Mouse (Mus musculus) hindbrain, embryonic 13.5 days (tissue): ENCODE results near the gene Ap1b1. TPM values are rescaled to one million over a fixed set of nuclear protein-coding genes. Genes with fewer than 3 reads are reported as not detected.
A peak's percentile ranks its signal among the peaks of the same experiment; 100 is the strongest.

ENCODE experiments used
- ATAC-seq: fragments of 200-750 bp; cut with Nextera tagmentation; 2 replicates; pipeline ENCODE4 v1.8.0; 2017; ENCODE audit warnings: moderate TSS enrichment; ENCODE audit not compliant: low FRiP score
- H3K27ac ChIP-seq: fragments of 300-500 bp; sonication (generic); 2 replicates; pipeline ENCODE4 v1.5.1; 2015; ENCODE audit warnings: inconsistent platforms, mild to moderate bottlenecking, moderate library complexity
- H3K27me3 ChIP-seq: fragments of 300-500 bp; sonication (generic); 2 replicates; pipeline ENCODE4 v1.6.1; 2015; ENCODE audit warnings: mild to moderate bottlenecking, inconsistent platforms
- H3K36me3 ChIP-seq: fragments of 300-500 bp; sonication (generic); 2 replicates; pipeline ENCODE4 v1.6.1; 2015; ENCODE audit warnings: mild to moderate bottlenecking, inconsistent platforms
- H3K4me1 ChIP-seq: fragments of 300-500 bp; sonication (generic); replicated peaks from 2 replicates; pipeline ENCODE4 v1.6.1; 2015; ENCODE audit warnings: inconsistent platforms
- H3K4me2 ChIP-seq: fragments of 300-500 bp; sonication (generic); 2 replicates; pipeline ENCODE4 v1.6.1; 2015; ENCODE audit warnings: inconsistent platforms, mild to moderate bottlenecking, moderate library complexity
- H3K4me3 ChIP-seq: fragments of 300-500 bp; sonication (generic); 2 replicates; pipeline ENCODE4 v1.5.1; 2015; ENCODE audit warnings: mild to moderate bottlenecking, inconsistent platforms
- H3K9ac ChIP-seq: fragments of 300-500 bp; sonication (generic); 2 replicates; pipeline ENCODE4 v1.6.1; 2015; ENCODE audit warnings: mild to moderate bottlenecking, inconsistent platforms
- H3K9me3 ChIP-seq: fragments of 300-500 bp; sonication (generic); 2 replicates; pipeline ENCODE4 v1.6.1; 2016; ENCODE audit warnings: inconsistent platforms
- WGBS: fragments of 180-500 bp; shearing (Covaris S2); methylation state at CpG from one replicate; pipeline ENCODE4 v1.1.7; 2015; 5-methylcytosine and 5-hydroxymethylcytosine counted together
- polyA plus RNA-seq: library from polyadenylated mRNA; unstranded; fragments of >200 nt; fragmentation: Nextera tagmentation; extraction: Ambion mirVana; gene quantifications from 2 replicates; pipeline ENCODE4 v1.2.1, GENCODE M21; 2015

The Ap1b1 gene
- polyA plus RNA-seq = 86.8 and 92.2 TPM in 2 replicates

- peak; percentile 90 for ATAC-seq
- Histone ChIP-seq H3K4me2 (peak within 1 kb of the TSS; percentile 93), H3K36me3 (peaks cover 12% of the 10 kb centered on the region; the same call in 1 of the 2 replicates), H3K4me3 (peak within 1 kb of the TSS; percentile 79), H3K27me3 (no peaks in the 10 kb centered on the region), H3K27ac (peak within 1 kb of the TSS; percentile 66), H3K4me1 (peaks cover 24% of the 10 kb centered on the region), H3K9me3 (no peaks in the 10 kb centered on the region), H3K9ac (peak within 1 kb of the TSS; percentile 85)
- WGBS = under 1% methylated on average over 62 of the region's 62 CpGs
Observed at GRCm38 (mm10) chr11:4986695-4987486, at the start of gene Ap1b1. Gene Ap1b1 (plus strand): TSS chr11:4986824.

- Histone ChIP-seq H3K4me3 (peak overlapping the region; percentile 60), H3K9me3 (no peaks in the 10 kb centered on the region), H3K4me2 (peak overlapping the region; percentile 82), H3K9ac (peak overlapping the region; percentile 30; the same call in 1 of the 2 replicates), H3K4me1 (peaks cover 42% of the 10 kb centered on the region), H3K36me3 (no peaks in the 10 kb centered on the region; the same call in 1 of the 2 replicates), H3K27ac (0 out of 2 replicates have a peak overlapping the region, but pooled peaks have one; percentile 94), H3K27me3 (peaks cover 84% of the 10 kb centered on the region)
- peak; percentile 27 for ATAC-seq
- WGBS = 44% methylated on average over 13 of the region's 13 CpGs
Observed at GRCm38 (mm10) chr11:4946530-4946929, 40.1 kb upstream of the Ap1b1 start.

- under 1% methylated on average over 119 of the region's 120 CpGs for WGBS
- no peaks in the 10 kb centered on the region; the same call in 1 of the 2 replicates for H3K36me3 ChIP-seq
- peaks cover 91% of the 10 kb centered on the region for H3K27me3 ChIP-seq
Observed at GRCm38 (mm10) chr11:4946947-4947812, 39.4 kb upstream of the Ap1b1 start.

DNA sequence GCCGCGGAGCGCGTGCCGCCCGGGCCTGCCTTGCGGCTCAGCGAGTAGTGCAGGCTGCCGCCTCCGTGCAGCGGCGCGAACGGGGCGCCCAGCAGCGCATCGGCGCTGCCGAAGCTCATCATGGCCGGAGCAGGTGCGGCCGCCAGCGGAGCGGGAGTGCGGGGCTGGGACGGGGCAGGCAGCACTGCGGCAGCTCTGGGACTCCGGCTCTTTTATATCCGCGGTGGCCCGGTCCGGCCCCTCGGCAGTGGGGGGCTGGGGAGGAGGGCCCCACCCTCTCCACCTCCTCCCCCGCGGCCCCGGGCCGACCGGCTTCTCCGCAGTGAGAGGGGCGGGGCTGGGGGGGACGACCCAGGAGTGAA is 38.8 kb upstream of the Ap1b1 start, which contains the start of gene Nefh:
TSS of gene Nefh (minus strand) at position 252 of the 362 bp plus-strand sequence.
- Histone ChIP-seq H3K27me3 (peaks cover 93% of the 10 kb centered on the region), H3K9ac (peak within 1 kb of the TSS; percentile 85), H3K4me2 (peak within 1 kb of the TSS; percentile 82), H3K36me3 (no peaks in the 10 kb centered on the region; the same call in 1 of the 2 replicates), H3K27ac (peak within 1 kb of the TSS; percentile 94), H3K9me3 (no peaks in the 10 kb centered on the region), H3K4me1 (peaks cover 48% of the 10 kb centered on the region), H3K4me3 (peak within 1 kb of the TSS; percentile 60)
- ATAC-seq = peak; percentile 58
- WGBS = 1% methylated on average over 31 of the region's 41 CpGs

More at GRCm38 (mm10) chr11:4946947-4947812, 39.4 kb upstream of the Ap1b1 start:
- peaks cover 42% of the 10 kb centered on the region for H3K4me1 ChIP-seq
- peak overlapping the region; percentile 85 for H3K9ac ChIP-seq
- peak; percentile 94 for ATAC-seq
- peak overlapping the region; percentile 94 for H3K27ac ChIP-seq
- H3K4me3 ChIP-seq = peak overlapping the region; percentile 60
- H3K9me3 ChIP-seq = no peaks in the 10 kb centered on the region
- H3K4me2 ChIP-seq = peak overlapping the region; percentile 82

- Histone ChIP-seq H3K9me3 (no peaks in the 10 kb centered on the region), H3K4me3 (peak overlapping the region; percentile 60), H3K4me1 (peaks cover 57% of the 10 kb centered on the region), H3K27ac (no peak overlapping the region), H3K27me3 (peaks cover 98% of the 10 kb centered on the region), H3K4me2 (peak overlapping the region; percentile 82), H3K36me3 (no peaks in the 10 kb centered on the region; the same call in 1 of the 2 replicates), H3K9ac (peak overlapping the region; percentile 85)
- 33% methylated on average over 8 of the region's 8 CpGs for WGBS
- ATAC-seq = no peak
Observed at GRCm38 (mm10) chr11:4948792-4949191, 37.8 kb upstream of the Ap1b1 start.

GRCm38 (mm10) chr11:4949256-4950044 is 37.2 kb upstream of the Ap1b1 start:
- Histone ChIP-seq H3K27me3 (peaks cover 98% of the 10 kb centered on the region), H3K9ac (peak overlapping the region; percentile 85), H3K4me3 (peak overlapping the region; percentile 60), H3K4me2 (peak overlapping the region; percentile 82), H3K36me3 (no peaks in the 10 kb centered on the region), H3K9me3 (no peaks in the 10 kb centered on the region), H3K27ac (no peak overlapping the region), H3K4me1 (peaks cover 62% of the 10 kb centered on the region)
- WGBS = 6% methylated on average over 23 of the region's 23 CpGs
- ATAC-seq = no peak

DNA sequence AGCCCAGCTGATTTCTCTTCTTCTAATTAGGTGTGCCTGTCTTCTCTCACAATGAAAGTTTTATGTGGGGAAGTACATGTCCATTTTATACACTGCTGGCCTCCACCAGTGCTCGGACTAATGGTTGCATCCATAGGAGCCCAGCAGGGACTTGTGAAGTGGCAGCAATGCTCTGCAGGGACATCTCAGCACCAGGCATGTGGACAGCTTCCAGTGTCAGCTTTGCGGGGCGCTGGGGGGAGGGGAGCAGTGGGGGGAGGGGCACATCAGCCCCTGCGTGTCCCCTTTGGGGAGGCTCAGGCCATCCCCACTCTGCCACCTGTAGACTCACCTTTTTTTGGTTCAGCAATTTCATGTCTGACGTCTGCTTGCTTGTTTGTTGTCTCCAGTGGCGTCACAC is 33.2 kb upstream of the Ap1b1 start:
- no peak overlapping the region for H3K4me2 ChIP-seq
- peaks cover 38% of the 10 kb centered on the region for H3K4me1 ChIP-seq
- H3K36me3 ChIP-seq = no peaks in the 10 kb centered on the region
- no peak overlapping the region for H3K4me3 ChIP-seq
- ATAC-seq = no peak
- H3K9me3 ChIP-seq = no peaks in the 10 kb centered on the region
- H3K27ac ChIP-seq = no peak overlapping the region
- peaks cover 74% of the 10 kb centered on the region for H3K27me3 ChIP-seq
- H3K9ac ChIP-seq = 0 out of 2 replicates have a peak overlapping the region, but pooled peaks have one; percentile 35
- WGBS = 4% methylated on average over 6 of the region's 6 CpGs

GRCm38 (mm10) chr11:4953918-4954317 is 32.7 kb upstream of the Ap1b1 start:
- H3K27ac ChIP-seq = no peak overlapping the region
- under 1% methylated on average over 8 of the region's 8 CpGs for WGBS
- H3K9me3 ChIP-seq = no peaks in the 10 kb centered on the region
- H3K4me3 ChIP-seq = no peak overlapping the region
- H3K36me3 ChIP-seq = no peaks in the 10 kb centered on the region
- H3K27me3 ChIP-seq = peaks cover 69% of the 10 kb centered on the region
- H3K4me2 ChIP-seq = no peak overlapping the region; the same call in 1 of the 2 replicates
- peak overlapping the region; percentile 35; the same call in 1 of the 2 replicates for H3K9ac ChIP-seq
- peaks cover 33% of the 10 kb centered on the region for H3K4me1 ChIP-seq
- ATAC-seq = no peak

DNA sequence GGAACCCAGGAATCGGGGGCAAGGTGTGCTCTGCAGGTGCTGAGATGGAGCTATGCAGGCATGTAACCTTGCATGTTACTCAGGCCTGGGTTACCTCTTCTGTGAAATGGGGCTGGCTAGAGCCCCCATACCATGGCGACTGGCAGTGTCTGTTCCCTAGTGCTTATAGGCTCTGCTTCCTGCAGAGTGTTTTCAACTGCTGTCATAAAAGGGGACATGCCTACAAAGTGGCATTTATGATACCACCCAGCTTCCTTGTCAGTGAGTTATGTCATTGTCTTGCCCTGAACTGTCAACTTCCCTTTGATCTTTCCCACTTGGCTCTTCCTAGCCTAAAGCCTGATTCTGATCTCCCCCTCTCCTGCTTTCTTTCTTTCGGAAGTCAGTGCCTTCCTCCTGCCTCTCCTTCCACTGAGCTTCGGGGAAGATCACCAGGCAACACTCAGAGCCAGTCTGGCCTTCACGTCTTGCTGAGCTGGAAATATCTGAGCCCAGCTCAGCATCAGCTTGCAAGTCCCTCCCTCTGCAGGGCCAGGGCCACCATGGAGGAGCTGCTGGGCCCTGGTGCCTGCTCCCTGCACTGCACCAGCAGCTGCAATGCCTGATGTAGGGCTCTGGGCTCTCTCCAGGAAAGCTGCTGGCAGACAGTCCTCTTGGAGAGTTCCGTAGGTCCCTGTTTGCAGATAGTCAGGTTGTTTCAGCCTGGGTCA is 23.4 kb upstream of the Ap1b1 start:
- no peak for ATAC-seq
- H3K9me3 ChIP-seq = no peaks in the 10 kb centered on the region
- WGBS = 60% methylated on average over 6 of the region's 6 CpGs

DNA sequence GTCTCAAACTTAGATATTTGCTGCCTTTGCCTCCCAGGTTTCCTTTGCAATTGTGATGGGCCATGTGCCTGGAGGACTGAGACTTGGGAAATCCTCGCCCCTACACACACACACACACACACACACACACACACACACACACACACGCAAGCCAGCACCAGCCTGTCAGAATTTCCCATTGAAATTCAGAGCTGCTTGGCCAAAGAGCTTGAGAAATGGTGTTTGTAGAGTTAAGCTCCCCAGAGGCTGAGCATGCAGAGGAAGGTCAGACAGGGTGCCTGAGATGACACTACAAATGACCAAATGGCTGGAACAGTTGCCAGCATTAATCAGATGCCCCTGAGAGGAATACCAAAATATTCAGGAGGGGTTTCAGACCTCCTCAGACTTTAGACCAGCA is 20.3 kb upstream of the Ap1b1 start:
- ATAC-seq = no peak
- Histone ChIP-seq H3K9me3 (no peaks in the 10 kb centered on the region), H3K4me1 (peaks cover 7% of the 10 kb centered on the region), H3K4me3 (no peak overlapping the region), H3K27me3 (no peaks in the 10 kb centered on the region), H3K27ac (no peak overlapping the region), H3K4me2 (no peak overlapping the region), H3K9ac (no peak overlapping the region), H3K36me3 (no peaks in the 10 kb centered on the region)
- WGBS = 47% methylated on average over 2 of the region's 2 CpGs

More for the DNA sequence above, 23.4 kb upstream of the Ap1b1 start:
- H3K27ac ChIP-seq = no peak overlapping the region
- peaks cover 7% of the 10 kb centered on the region; the same call in 1 of the 2 replicates for H3K4me1 ChIP-seq
- H3K4me3 ChIP-seq = no peak overlapping the region
- H3K4me2 ChIP-seq = no peak overlapping the region
- H3K27me3 ChIP-seq = no peaks in the 10 kb centered on the region
- H3K9ac ChIP-seq = no peak overlapping the region
- H3K36me3 ChIP-seq = no peaks in the 10 kb centered on the region

- H3K9ac ChIP-seq = no peak overlapping the region
- 65% methylated on average over 5 of the region's 5 CpGs for WGBS
- peaks cover 7% of the 10 kb centered on the region for H3K4me1 ChIP-seq
- no peaks in the 10 kb centered on the region for H3K27me3 ChIP-seq
- no peak overlapping the region for H3K4me3 ChIP-seq
- H3K27ac ChIP-seq = no peak overlapping the region
- no peak for ATAC-seq
- H3K4me2 ChIP-seq = no peak overlapping the region
- no peaks in the 10 kb centered on the region for H3K9me3 ChIP-seq
- no peaks in the 10 kb centered on the region for H3K36me3 ChIP-seq
Observed at GRCm38 (mm10) chr11:4966888-4967287, 19.7 kb upstream of the Ap1b1 start.
